Mouse (Mus musculus) kidney, embryonic 15.5 days (tissue): ENCODE data around the gene Scaf1. TPM values are rescaled to one million over a fixed set of nuclear protein-coding genes. Genes with fewer than 3 reads are reported as not detected.

Experiments
- ATAC-seq: fragments of 200-750 bp; cut with Nextera tagmentation; replicated peaks from 2 replicates; pipeline ENCODE4 v1.8.0; 2017; ENCODE audit warnings: moderate TSS enrichment; ENCODE audit not compliant: low FRiP score
- H3K27ac ChIP-seq: fragments of 300-500 bp; sonication (generic); 2 replicates; pipeline ENCODE4 v1.5.1; 2015; ENCODE audit warnings: mild to moderate bottlenecking, inconsistent platforms
- H3K27me3 ChIP-seq: fragments of 300-500 bp; sonication (generic); 2 replicates; pipeline ENCODE4 v1.6.1; 2015; ENCODE audit warnings: inconsistent platforms
- H3K36me3 ChIP-seq: fragments of 300-500 bp; sonication (generic); 2 replicates; pipeline ENCODE4 v1.6.1; 2015; ENCODE audit warnings: inconsistent platforms
- H3K4me1 ChIP-seq: fragments of 300-500 bp; sonication (generic); 2 replicates; pipeline ENCODE4 v1.6.1; 2015; ENCODE audit warnings: inconsistent platforms
- H3K4me2 ChIP-seq: fragments of 300-500 bp; sonication (generic); 2 replicates; pipeline ENCODE4 v1.6.1; 2015; ENCODE audit warnings: moderate library complexity, mild to moderate bottlenecking, inconsistent platforms
- H3K4me3 ChIP-seq: fragments of 300-500 bp; sonication (generic); replicated peaks from 2 replicates; pipeline ENCODE4 v1.5.1; 2015; ENCODE audit warnings: mild to moderate bottlenecking, inconsistent platforms
- H3K9ac ChIP-seq: fragments of 300-500 bp; sonication (generic); 2 replicates; pipeline ENCODE4 v1.6.1; 2015; ENCODE audit warnings: mild to moderate bottlenecking, inconsistent platforms
- H3K9me3 ChIP-seq: fragments of 300-500 bp; sonication (generic); replicated peaks from 2 replicates; pipeline ENCODE4 v1.6.1; 2016; ENCODE audit warnings: inconsistent platforms
- WGBS: fragments of 180-500 bp; shearing (Covaris S2); methylation state at CpG from one replicate; pipeline ENCODE4 v1.1.7; 2015; ENCODE audit warnings: mixed read lengths; 5-methylcytosine and 5-hydroxymethylcytosine counted together
- polyA plus RNA-seq: library from polyadenylated mRNA; unstranded; fragments of >200 nt; fragmentation: Nextera tagmentation; extraction: Ambion mirVana; gene quantifications from 2 replicates; pipeline ENCODE4 v1.2.1, GENCODE M21; 2015

Scaf1 gene
- polyA plus RNA-seq, 1 experiment from 2014 or later: 40.1 TPM

GRCm38 (mm10) chr7:44973415-44974130 lies 42.6 kb downstream of the Scaf1 start:
- Histone ChIP-seq H3K27me3 (no peaks in the 10 kb centered on the region), H3K4me1 (peaks cover 38% of the 10 kb centered on the region), H3K9me3 (no peaks in the 10 kb centered on the region), H3K9ac (peak overlapping the region; percentile 52), H3K4me2 (peak overlapping the region; percentile 85), H3K36me3 (peaks cover 35% of the 10 kb centered on the region), H3K27ac (peak overlapping the region; percentile 91), H3K4me3 (peak overlapping the region; percentile 56)
- WGBS: 41% methylated on average over 14 of the region's 14 CpGs
- ATAC-seq: no peak

DNA sequence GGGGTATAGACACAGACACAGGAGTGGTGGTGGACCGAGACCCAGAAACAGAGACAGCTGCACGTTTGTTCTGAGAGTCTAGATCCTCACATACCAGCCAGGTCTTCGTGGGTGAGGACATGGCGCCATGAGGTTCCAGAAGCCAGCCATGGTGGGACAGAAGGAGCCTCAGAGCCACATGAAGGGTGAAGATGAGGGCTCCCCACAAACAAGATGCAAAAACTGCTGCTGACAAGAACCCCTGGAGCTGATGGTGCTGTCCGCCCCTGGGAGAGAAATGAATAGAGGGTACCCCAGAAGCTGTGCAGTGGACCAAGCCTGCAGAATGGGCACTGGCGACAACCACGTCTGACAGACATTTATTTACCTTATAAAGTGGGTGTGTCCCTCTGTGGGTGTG lies 45.0 kb downstream of the Scaf1 start:
- peak overlapping the region; percentile 84 for H3K4me2 ChIP-seq
- no peak overlapping the region for H3K27ac ChIP-seq
- ATAC-seq: no peak
- WGBS: 66% methylated on average over 7 of the region's 7 CpGs
- peak overlapping the region; percentile 67 for H3K4me3 ChIP-seq
- peaks cover 17% of the 10 kb centered on the region for H3K36me3 ChIP-seq
- H3K27me3 ChIP-seq: no peaks in the 10 kb centered on the region
- no peaks in the 10 kb centered on the region for H3K9me3 ChIP-seq
- peaks cover 38% of the 10 kb centered on the region for H3K4me1 ChIP-seq
- peak overlapping the region; percentile 58 for H3K9ac ChIP-seq

DNA sequence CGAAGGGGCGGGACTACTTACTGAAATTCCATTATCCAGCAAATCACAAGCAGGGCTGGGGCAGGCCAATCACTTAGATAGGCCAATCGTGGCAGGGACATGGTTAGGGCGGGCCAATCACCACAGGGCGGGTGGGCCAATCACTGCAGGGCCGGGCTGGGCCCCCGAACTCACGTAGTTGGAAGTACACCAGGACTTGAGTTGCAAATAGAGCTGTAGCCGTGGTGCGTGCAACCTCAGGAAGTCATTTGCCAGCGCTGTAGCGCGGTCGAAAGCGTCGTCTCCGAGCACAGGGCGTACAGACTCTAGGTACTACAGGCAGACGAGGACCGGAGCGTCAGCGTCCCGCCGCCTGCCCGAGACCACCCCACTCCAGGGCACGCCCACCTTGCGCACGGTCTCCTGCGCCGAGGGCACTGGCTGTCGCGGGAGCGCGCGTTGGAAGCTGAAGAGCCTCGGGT lies 45.9 kb downstream of the Scaf1 start:
- H3K4me3 ChIP-seq: peak overlapping the region; percentile 67
- H3K4me1 ChIP-seq: peaks cover 36% of the 10 kb centered on the region
- no peaks in the 10 kb centered on the region for H3K9me3 ChIP-seq
- peak overlapping the region; percentile 58 for H3K9ac ChIP-seq
- no peaks in the 10 kb centered on the region for H3K27me3 ChIP-seq
- H3K27ac ChIP-seq: peak overlapping the region; percentile 95
- H3K4me2 ChIP-seq: peak overlapping the region; percentile 84
- ATAC-seq: peak; percentile 97
- under 1% methylated on average over 36 of the region's 36 CpGs for WGBS
- peaks cover 11% of the 10 kb centered on the region for H3K36me3 ChIP-seq

DNA sequence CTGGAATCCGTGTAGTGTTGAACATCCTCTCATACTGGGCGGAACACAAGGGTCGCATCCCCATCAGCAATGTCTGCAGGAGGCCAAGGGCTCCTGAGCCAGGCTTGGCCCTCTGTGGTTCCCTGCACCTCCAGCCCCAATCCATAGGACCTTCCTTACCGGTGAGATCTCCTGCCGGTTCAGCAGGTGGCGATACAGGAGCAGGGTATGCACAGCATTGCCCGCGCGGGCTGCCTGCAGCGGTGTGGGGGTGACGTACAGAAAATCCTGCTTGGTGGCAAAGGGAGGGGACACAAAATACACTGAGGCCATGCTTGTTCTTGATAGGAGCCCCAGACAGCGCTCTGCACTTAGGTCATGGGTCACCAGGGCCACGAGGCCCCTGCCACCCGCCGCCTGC lies 49.5 kb downstream of the Scaf1 start:
- Histone ChIP-seq H3K4me2 (no peak overlapping the region), H3K4me1 (peaks cover 14% of the 10 kb centered on the region), H3K9me3 (no peaks in the 10 kb centered on the region), H3K27ac (no peak overlapping the region), H3K36me3 (peaks cover 35% of the 10 kb centered on the region), H3K4me3 (no peak overlapping the region), H3K9ac (no peak overlapping the region), H3K27me3 (no peaks in the 10 kb centered on the region)
- ATAC-seq: no peak
- WGBS: 68% methylated on average over 15 of the region's 15 CpGs

DNA sequence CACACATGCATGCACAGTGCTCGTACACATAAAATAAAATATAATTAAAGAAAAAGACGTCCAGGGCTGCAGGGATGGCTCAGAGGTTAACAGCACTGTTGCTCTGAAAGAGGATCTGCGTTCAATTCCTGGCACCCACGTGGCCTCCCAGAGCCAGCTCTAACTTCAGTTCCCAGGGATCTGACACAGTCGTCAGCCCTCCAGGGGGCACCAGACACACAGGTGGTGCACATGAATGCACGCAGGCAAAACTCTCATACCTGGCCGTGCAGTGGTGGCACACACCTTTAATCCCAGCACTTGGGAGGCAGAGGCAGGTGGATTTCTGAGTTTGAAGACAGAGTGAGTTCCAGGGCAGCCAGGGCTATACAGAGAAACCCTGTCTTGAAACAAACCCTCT lies 50.2 kb downstream of the Scaf1 start:
- Histone ChIP-seq H3K9ac (no peak overlapping the region), H3K27me3 (no peaks in the 10 kb centered on the region), H3K27ac (no peak overlapping the region), H3K4me2 (no peak overlapping the region), H3K9me3 (no peaks in the 10 kb centered on the region), H3K4me1 (peaks cover 9% of the 10 kb centered on the region), H3K4me3 (no peak overlapping the region), H3K36me3 (peaks cover 42% of the 10 kb centered on the region)
- no peak for ATAC-seq
- 78% methylated on average over 7 of the region's 7 CpGs for WGBS

DNA sequence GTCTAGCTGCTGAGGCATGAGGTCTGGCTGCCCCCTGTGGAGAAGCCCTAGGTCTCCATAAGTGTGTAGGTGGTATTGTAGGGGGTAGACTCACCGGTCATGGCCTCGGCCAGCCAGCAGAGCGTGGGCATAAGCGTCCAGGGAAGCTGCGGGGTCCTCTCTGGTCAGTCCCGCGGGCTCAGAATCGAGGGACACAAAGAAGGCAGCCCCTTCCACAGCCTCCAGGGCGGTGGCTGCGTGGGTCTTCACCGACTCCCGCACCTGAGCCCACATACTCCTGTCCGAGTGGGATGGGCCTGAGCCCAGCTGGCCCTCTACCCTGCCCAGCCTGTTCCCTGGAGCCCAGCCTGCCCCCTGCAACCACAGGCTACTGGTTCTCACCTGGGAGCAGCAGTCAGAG lies 51.2 kb downstream of the Scaf1 start:
- WGBS: 96% methylated on average over 13 of the region's 13 CpGs
- no peak overlapping the region for H3K9ac ChIP-seq
- H3K27ac ChIP-seq: no peak overlapping the region
- 0 out of 2 replicates have a peak, but pooled peaks cover 6% of the 10 kb centered on the region for H3K4me1 ChIP-seq
- ATAC-seq: no peak
- H3K9me3 ChIP-seq: no peaks in the 10 kb centered on the region
- no peak overlapping the region for H3K4me2 ChIP-seq
- no peaks in the 10 kb centered on the region for H3K27me3 ChIP-seq
- peaks cover 43% of the 10 kb centered on the region for H3K36me3 ChIP-seq
- no peak overlapping the region for H3K4me3 ChIP-seq

DNA sequence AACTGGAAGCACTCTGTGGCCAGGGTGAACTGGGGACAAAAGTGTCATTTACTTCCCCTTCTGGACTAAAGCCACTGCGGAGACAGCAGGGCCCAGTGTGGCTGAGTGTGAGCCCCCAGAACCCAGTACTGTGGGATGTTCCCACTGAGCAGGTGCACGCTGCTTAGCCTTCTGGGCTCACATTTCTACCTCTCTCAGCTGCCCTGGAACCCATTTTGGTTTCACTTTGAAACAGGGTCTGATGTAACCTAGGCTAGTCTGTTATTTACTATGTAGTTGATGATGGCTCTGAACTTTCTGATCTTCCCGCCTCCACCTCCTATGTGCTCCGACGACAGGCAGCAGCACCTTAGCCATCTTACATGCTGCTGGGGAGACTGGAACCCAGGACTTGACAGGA lies 53.3 kb downstream of the Scaf1 start:
- 92% methylated on average over 5 of the region's 5 CpGs for WGBS
- Histone ChIP-seq H3K4me3 (no peak overlapping the region), H3K27me3 (no peaks in the 10 kb centered on the region), H3K9ac (no peak overlapping the region), H3K9me3 (no peaks in the 10 kb centered on the region), H3K4me1 (0 out of 2 replicates have a peak, but pooled peaks cover 3% of the 10 kb centered on the region), H3K4me2 (no peak overlapping the region), H3K36me3 (peaks cover 47% of the 10 kb centered on the region), H3K27ac (no peak overlapping the region)
- ATAC-seq: no peak

GRCm38 (mm10) chr7:44962337-44962736 lies 53.8 kb downstream of the Scaf1 start:
- no peak overlapping the region for H3K4me3 ChIP-seq
- no peak overlapping the region for H3K4me2 ChIP-seq
- no peaks in the 10 kb centered on the region for H3K9me3 ChIP-seq
- no peak overlapping the region for H3K9ac ChIP-seq
- H3K27ac ChIP-seq: no peak overlapping the region
- ATAC-seq: no peak
- H3K4me1 ChIP-seq: peaks cover 7% of the 10 kb centered on the region
- H3K36me3 ChIP-seq: peaks cover 47% of the 10 kb centered on the region
- 74% methylated on average over 8 of the region's 8 CpGs for WGBS
- no peaks in the 10 kb centered on the region for H3K27me3 ChIP-seq

DNA sequence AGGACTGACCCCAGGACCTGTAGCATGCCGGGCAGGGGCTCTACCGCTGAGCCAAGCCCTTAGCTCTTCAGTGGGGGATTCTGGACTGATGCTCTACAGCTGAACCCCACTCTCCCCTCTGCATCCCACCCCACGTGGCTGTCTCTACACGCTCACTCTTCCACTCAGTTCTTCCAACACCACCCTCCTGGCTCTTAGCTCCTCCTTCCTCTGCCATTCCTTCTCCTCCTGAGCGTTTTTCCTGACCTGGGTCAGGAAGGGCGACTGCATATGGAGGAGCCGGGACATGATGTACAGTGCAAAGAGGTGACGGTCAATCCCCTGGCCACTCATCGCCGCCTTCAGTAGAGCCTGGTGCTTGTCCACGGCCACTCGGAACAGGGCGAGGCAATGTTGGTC lies 55.7 kb downstream of the Scaf1 start:
- Histone ChIP-seq H3K27ac (no peak overlapping the region), H3K4me1 (peaks cover 9% of the 10 kb centered on the region), H3K4me2 (no peak overlapping the region), H3K27me3 (no peaks in the 10 kb centered on the region), H3K36me3 (peaks cover 39% of the 10 kb centered on the region), H3K9me3 (no peaks in the 10 kb centered on the region), H3K4me3 (no peak overlapping the region), H3K9ac (no peak overlapping the region)
- 82% methylated on average over 13 of the region's 13 CpGs for WGBS
- ATAC-seq: no peak

GRCm38 (mm10) chr7:44959874-44960511 lies 56.2 kb downstream of the Scaf1 start:
- 81% methylated on average over 10 of the region's 10 CpGs for WGBS

DNA sequence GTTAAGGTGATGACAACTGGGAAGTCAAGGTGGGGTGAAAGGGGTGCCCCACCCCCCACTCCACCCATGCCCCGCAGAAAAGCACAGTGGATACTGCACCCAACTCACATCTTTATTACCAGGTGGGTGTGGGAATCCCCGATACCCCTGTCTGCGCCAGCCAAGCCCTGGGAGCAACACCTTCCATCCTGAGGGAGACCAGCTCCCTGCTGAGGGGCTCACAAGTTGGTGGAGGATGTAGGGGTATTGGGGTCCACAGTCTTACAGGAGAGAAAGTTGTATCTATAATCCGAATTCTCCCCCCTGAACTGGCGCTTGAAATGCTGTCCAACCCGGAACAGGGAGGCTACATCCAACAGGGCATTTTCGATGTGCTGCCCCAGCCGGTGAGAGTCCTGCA lies 56.9 kb downstream of the Scaf1 start:
- peaks cover 9% of the 10 kb centered on the region for H3K4me1 ChIP-seq
- no peak overlapping the region for H3K4me2 ChIP-seq
- peaks cover 33% of the 10 kb centered on the region for H3K36me3 ChIP-seq
- H3K27ac ChIP-seq: no peak overlapping the region
- H3K27me3 ChIP-seq: no peaks in the 10 kb centered on the region
- no peak overlapping the region for H3K9ac ChIP-seq
- no peak for ATAC-seq
- 91% methylated on average over 8 of the region's 8 CpGs for WGBS
- H3K9me3 ChIP-seq: no peaks in the 10 kb centered on the region
- no peak overlapping the region for H3K4me3 ChIP-seq

More at GRCm38 (mm10) chr7:44959874-44960511, 56.2 kb downstream of the Scaf1 start:
- Histone ChIP-seq H3K9ac (no peak overlapping the region), H3K36me3 (peaks cover 36% of the 10 kb centered on the region), H3K4me1 (peaks cover 9% of the 10 kb centered on the region), H3K27me3 (no peaks in the 10 kb centered on the region), H3K4me3 (no peak overlapping the region), H3K4me2 (no peak overlapping the region), H3K9me3 (no peaks in the 10 kb centered on the region), H3K27ac (no peak overlapping the region)
- no peak for ATAC-seq

DNA sequence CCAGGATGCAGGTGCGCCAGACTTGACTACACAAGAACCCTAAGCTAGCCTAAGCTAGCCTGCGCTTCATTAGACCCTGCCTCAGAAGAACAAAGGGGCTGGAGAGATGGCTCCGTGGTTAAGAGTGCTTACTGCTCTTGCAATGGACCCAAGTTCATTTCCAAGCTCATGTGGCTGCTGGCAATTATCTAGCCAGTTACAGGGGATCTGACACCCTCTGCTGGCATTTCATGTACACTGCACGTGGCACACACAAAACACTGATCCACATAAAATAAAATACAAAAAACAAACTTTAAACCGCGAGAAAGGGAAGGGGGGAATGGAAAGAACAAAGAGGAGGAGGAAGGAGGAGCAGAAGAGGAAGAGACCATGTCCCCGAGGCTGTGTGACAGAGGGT lies 58.0 kb downstream of the Scaf1 start:
- 55% methylated on average over 7 of the region's 7 CpGs for WGBS
- Histone ChIP-seq H3K9ac (no peak overlapping the region), H3K36me3 (peaks cover 26% of the 10 kb centered on the region), H3K27ac (no peak overlapping the region), H3K9me3 (no peaks in the 10 kb centered on the region), H3K27me3 (no peaks in the 10 kb centered on the region), H3K4me3 (no peak overlapping the region), H3K4me2 (no peak overlapping the region), H3K4me1 (peaks cover 9% of the 10 kb centered on the region)
- no peak for ATAC-seq
